Mouse (Mus musculus) ES-Bruce4 (cell line): Measurements from ENCODE around the gene Atp5s.

Experiments used
- CTCF ChIP-seq: IDR thresholded peaks from one replicate; pipeline ENCODE4 v1.8.1; 2011; ENCODE audit warnings: low read depth, low read length
- POLR2A ChIP-seq: IDR thresholded peaks from one replicate; pipeline ENCODE4 v1.8.1; 2011; ENCODE audit warnings: low read length; ENCODE audit not compliant: insufficient read depth

DNA sequence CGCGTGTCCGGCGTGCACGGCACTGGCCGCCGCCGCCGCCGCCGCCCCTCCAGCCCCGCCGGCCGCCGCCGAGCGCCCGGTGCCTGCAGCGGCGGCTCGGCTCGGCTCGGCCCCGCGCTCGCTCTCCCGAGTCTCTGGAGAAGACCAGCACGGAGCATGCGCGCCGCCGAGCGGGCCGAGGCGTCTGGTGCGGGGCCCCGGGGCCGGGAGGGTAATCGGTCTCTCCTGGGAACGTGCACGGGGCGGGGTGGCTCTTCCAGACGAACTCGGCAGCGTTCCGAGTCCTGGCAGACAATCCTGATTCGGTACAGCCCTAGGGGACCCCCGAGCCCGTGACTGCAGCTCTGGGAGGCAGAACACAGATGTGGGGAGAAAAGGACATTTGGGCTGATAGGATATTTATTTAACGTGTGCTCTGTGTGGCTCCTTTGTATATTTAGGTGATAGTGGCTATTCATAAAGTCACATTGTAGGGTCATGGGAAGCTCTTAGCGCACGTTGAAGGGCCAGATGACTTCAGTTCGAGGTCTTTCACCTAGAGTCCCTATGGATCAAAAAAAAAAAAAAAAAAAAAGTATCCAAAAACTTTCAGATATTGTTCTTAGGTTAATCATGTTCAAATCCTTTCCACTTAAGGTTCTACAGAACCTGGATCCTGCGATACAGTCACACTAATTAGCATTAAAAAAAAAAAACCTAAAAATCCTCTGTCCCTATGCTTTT lies 42.5 kb upstream of the Atp5s start:
- TF ChIP-seq POLR2A (no peak), CTCF (no peak)
